Mouse (Mus musculus) induced T-regulatory cell, adult 2 months (primary cell): ENCODE measurements around the gene Kif2a.
A peak's percentile ranks its signal among the peaks of the same experiment; 100 is the strongest.

Source experiments
- DNase-seq: peaks from one replicate; pipeline ENCODE4 v3.0.0-alpha.2; 2012; ENCODE audit warnings: low read depth

Gene Kif2a

DNA sequence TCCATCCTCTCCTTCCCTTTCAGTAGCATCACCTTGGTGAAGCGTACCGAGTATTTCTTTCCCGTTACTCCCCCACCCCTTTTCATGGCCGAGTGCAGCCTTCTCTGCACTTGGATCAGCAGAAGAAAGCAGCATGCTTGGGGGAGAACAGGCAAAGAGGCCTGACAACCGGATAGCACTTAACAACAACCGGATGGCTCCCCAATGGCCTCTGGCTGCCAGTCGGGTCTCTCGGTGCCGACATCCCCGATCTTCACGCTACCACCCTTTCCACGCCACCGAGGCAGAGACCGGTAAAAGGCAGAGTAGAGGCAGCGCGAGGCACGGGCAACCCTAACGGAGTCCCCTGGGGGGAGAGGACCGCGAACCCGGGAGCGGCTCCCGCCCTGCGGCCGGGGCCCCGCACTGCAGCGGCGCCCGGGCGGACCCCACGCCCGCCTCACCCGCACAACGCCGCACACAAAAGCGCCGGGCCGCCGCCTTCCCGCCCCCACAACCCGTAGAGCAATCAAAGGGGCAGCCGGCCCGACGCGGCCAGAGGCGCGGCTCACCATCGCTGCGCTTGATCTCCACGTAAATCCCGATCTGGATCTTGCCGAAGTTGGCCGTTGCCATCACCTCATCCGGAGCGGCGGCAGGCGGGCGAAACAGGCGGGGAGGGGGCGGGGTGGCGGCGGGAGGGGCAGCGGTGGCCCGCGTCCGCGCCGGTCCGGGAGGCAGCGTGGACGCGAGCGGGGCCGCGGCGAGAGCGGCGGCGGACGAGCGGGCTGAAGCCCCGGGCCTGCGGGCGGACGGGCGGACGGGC is at the start of gene Kif2a:
TSS of gene Kif2a (minus strand) at position 666 of the 805 bp plus-strand sequence.
- DNase-seq = peak; percentile 69

DNA sequence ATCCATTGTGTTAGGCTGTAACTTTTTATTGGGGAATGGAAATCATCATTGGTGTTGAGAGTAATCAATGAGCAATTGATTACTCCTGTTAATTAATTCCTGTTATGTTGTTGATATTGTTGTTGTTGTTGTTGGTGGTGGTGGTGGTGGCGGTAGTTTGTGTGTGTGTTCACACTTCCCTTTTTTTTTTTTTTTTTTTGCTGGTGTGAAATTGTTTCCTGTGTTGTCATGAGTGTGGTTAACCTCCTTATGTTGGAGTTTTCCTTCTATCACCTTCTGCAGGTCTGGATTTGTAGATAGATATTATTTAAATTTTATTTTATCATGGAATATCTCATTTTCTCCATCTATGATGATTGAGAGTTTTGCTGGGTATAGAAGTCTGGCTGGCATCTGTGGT is 47.1 kb upstream of the Kif2a start:
- no peak for DNase-seq

DNA sequence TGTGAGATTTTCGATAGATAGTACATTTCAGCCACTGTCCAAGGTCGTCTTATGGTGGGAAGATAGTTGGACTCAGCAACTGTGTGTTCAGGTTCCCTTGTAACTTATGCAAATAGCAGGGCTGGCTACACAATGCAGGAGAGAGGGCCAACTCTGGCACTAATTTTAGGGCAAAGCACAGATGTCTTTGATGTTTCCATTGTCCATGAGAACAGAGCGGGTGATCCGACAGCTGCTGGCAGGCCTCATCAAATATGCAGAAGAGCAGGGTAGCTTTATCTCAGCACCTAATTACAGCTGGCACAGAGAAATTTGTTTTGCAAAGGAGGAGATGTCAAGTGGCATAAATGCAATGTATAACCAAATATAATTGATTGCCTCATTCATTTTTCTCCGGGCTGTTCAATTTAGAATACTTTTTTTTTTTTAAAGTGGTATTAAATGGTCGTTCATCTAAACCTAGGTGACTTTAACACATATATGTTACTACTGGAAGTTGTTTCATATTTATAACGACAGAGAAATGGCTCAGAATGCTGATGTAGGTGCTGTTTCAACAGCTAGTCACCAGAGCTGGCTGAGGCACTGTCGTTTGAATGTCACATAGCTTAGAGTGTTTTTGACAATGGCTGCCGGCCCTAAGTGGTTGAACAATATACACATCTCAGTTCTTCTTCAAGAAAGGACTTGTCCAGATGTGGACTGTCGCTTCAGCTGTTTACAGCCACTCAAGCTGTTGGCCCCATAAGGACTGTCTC is 43.4 kb upstream of the Kif2a start:
- no peak for DNase-seq

DNA sequence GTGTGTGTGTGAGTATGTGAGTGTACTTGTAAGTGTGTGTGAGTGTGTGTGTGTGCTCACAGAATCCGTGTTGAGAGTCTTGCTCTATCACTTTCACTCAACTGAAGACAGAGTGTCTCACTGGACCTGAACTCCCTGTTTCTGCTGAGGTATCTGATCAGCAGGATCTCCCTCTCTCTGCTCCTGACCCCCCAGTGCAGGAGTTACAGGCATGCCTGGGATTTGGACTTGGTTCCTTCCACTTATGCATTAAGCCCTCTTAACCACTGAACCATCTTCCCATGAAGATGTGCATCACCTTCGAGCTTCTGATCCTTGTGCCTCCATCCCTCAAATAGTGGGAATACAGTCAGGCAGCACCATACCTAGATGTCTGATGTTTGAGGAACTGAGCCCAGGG is 42.3 kb upstream of the Kif2a start:
- no peak for DNase-seq

DNA sequence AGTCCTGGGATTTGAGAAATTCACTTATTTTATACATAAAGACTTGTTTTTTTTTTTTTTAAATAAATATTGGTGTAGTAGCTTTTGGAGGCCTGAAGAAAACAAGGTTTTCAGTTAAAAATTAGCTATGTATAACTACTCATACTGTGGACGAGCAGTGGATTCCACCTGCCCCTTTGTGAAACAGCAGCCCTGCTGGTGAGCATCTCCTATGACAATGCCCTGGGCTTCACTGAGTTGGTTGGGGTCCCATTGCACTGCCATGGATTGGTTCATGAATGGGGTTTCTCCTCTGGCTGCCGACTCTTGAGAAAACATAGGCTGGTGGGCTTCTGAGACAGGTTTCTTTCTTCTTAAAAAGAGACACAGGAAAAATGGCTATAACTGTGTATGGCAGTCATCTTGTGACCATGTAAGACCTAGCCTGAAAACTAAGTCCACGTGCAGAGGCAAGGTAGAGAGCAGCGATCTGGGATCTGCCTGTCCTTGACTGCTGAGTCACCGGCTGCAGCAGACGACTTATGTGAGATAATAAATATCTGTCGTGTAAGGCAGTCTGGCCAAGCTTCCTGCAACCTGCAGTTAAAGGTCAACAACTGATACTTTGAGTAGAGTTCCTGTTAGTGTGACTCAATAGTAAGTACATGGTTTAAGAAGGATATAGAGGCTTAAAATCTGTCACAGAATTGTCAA is 41.3 kb upstream of the Kif2a start:
- DNase-seq = no peak

GRCm38 (mm10) chr13:107060098-107060497 is 38.2 kb upstream of the Kif2a start:
- DNase-seq = no peak

DNA sequence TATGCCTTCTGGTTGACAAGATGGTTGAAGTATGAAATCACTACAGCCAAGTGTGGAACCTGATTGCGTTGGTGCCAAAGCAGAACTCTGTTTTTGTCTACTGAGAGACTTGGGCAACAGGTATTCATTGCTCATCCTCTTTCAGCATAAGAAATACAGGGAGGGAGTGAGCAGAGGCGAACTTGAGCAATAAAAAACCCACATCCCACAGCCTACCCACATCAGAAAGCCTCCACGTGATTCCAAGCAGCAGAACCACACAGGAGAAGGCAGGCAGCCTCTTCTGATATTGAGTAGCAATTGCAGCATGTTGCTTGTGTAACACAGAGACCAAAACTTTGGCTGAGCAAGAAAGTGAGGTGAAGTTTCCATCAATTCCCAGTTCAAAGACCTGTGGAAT is 37.5 kb upstream of the Kif2a start:
- DNase-seq = peak; percentile 39

DNA sequence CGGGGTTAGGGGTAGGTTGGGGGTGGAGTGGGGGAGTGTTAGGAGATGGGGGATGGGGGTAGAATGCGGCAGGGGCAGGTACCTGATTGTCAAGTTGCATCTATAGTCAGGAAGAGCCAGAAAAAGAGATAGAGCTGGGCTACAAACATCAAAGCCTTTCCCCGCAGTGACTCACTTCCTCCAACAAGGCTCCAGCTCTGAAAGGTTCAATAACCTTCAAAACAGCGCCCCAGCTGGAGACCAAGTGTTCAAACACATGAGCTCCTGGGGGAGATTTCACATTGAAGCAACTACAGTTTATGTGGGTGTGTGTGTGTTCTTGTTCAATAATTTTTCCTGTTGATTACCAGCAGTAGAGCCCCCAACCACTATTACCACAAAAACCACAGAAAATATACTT is 34.4 kb upstream of the Kif2a start:
- peak; percentile 83 for DNase-seq

GRCm38 (mm10) chr13:107054496-107054895 is 32.6 kb upstream of the Kif2a start:
- no peak for DNase-seq

DNA sequence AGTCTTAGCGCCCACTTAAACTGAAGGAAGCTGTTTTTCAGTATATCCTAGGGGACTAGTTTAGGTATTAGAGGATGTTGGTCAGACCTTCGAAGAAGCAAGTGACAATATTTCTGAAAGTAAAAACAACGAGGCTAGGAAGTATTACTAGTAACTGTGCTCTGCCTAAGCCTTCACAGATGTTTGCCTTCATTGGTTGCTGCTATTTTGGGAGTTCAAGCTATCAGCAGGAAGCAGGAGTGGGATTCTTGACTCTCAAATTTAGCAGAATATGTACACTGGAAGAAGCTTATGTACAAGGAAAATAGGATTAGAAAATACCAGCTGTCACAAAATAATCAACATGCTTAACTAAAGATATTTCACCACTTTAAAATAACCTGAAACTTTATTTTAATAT is 29.4 kb upstream of the Kif2a start:
- no peak for DNase-seq

GRCm38 (mm10) chr13:107044229-107044628 is 22.3 kb upstream of the Kif2a start:
- no peak for DNase-seq

DNA sequence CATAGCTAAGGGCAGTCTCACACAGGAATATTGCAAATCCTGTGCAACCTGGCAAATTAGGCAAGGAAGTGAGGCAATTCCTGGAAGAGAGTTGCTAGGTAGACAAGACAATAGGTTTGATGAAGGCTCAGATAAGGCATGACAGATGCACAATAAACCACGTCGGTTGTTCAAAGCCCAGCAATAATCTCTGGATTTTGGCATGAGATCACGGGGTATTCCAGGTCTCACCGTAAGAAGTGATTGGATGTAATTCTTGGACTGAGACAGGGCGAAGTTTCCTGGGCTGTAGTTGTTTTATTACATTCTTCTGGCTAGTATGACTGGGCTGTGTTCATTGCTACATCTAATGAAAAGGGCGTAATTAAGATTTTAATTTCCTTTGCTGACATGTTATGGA is 20.6 kb upstream of the Kif2a start:
- DNase-seq = no peak

GRCm38 (mm10) chr13:107039493-107039892 is 17.6 kb upstream of the Kif2a start:
- no peak for DNase-seq

DNA sequence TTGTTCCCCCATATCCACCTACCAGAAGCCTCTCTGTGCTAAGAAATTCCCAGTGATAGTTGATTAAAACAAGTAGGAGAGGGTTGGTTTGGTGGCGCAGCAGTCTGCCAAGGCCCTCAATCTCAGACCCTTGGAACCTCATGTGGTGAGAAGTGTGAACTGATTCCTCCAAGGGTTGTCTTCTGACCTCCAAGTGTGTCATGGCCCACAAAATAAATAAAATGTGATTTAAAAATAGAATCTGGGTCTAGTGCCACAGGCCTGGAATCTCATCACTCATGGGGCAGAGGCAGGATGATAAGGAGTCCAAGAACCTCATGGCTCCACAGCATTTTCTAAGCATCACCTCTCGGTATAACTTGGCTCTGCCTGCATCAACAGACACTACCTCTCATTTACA is 16.4 kb upstream of the Kif2a start:
- no peak for DNase-seq

DNA sequence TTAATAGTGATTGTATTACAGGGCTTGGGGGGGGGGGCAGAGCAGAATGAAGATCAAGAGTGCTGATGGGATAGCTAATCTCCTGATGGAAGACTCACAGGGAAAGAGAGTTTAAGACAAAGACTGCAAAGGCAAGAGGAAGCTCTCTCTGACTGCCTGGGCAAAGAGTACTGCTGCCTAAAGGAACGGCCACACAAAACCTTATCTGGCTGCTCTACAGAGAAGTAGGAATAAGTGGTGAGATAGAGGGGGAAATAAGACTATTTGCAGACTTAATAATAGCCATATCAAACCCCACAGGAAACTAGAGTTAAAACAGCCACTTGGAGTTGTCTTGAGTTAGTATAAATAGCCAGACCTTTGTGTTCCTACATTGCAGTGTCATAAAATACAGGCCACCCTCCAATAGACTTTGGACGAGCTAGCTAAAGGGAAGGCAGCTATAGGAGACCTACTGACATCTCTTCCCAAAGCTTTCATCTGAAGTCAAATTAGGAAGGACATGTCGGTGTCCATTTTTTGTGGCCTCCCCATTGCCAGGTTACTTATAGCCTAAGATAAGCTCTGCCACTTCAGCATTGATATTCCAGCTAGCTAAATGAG is 13.7 kb upstream of the Kif2a start:
- DNase-seq = no peak

- no peak for DNase-seq
These were observed 13.2 kb upstream of the Kif2a start for GRCm38 (mm10) chr13:107035078-107035477.

GRCm38 (mm10) chr13:107034028-107034920 is 12.3 kb upstream of the Kif2a start:
- no peak for DNase-seq

- no peak for DNase-seq
These were observed 9.3 kb upstream of the Kif2a start for GRCm38 (mm10) chr13:107031228-107031627.

- no peak for DNase-seq
These were observed 5.3 kb upstream of the Kif2a start for GRCm38 (mm10) chr13:107027218-107027617.

- DNase-seq = no peak
These were observed 3.7 kb upstream of the Kif2a start for GRCm38 (mm10) chr13:107025663-107026062.
